Comparison of ENCODE assay signal across 24 mouse cellular contexts in the genomic region with DNA sequence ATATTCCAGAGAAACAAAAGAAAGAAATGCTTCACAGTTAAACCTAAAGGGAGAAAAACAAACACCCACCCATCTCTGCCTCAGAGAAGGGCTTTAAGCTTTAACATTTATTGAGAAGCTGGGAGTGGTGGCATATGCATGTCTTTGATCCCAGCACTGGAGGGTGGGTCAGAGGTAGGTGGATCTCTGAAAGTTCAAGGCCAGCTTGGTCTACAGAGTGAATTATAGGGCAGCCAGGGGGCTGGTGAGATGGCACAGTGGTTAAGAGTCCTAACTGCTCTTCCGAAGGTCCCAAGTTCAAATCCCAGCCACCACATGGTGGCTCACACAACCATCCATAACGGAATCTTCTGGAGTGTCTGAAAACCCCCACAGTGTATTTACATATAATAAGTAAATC.
"Had no signal": no experiment of that assay in that cellular context is flagged by ENCODE, and none has a peak within 500 bp of the region (broad histone marks: within the 10 kb centered on the region; RNA-seq: fewer than 3 reads in every experiment).

No protein-coding gene starts in this region.

- ATAC-seq: hindbrain, postnatal 0 days; intestine, embryonic 16.5 days; liver, embryonic 12.5 days had no signal

- H3K4me2 ChIP-seq: heart, embryonic 12.5 days; hindbrain, embryonic 12.5 days; hindbrain, embryonic 15.5 days; limb, embryonic 13.5 days; limb, embryonic 15.5 days; liver, embryonic 12.5 days had no signal

- H3K36me3 ChIP-seq: heart, embryonic 10.5 days; heart, embryonic 12.5 days; hindbrain, embryonic 10.5 days; hindbrain, embryonic 12.5 days; hindbrain, embryonic 15.5 days; limb, embryonic 13.5 days; limb, embryonic 15.5 days; liver, embryonic 12.5 days had no signal

- H3K9ac ChIP-seq: heart, embryonic 12.5 days; hindbrain, embryonic 12.5 days; hindbrain, embryonic 15.5 days; limb, embryonic 13.5 days; limb, embryonic 15.5 days; liver, embryonic 12.5 days; liver, embryonic 14.5 days had no signal

- H3K27ac ChIP-seq: heart, embryonic 10.5 days; hindbrain, embryonic 10.5 days; hindbrain, embryonic 12.5 days; hindbrain, embryonic 15.5 days; hindbrain, postnatal 0 days; kidney, postnatal 0 days; limb, embryonic 13.5 days; limb, embryonic 15.5 days; liver, embryonic 12.5 days; liver, embryonic 14.5 days had no signal

- H3K27me3 ChIP-seq: hindbrain, embryonic 12.5 days; hindbrain, embryonic 15.5 days; limb, embryonic 13.5 days; limb, embryonic 15.5 days; liver, embryonic 12.5 days had no signal

- H3K4me3 ChIP-seq: heart, embryonic 10.5 days; heart, embryonic 12.5 days; hindbrain, embryonic 10.5 days; hindbrain, embryonic 12.5 days; hindbrain, embryonic 15.5 days; limb, embryonic 13.5 days; limb, embryonic 15.5 days; liver, embryonic 12.5 days had no signal

- H3K9me3 ChIP-seq: heart, embryonic 10.5 days; heart, embryonic 12.5 days; hindbrain, embryonic 10.5 days; hindbrain, embryonic 12.5 days; hindbrain, embryonic 15.5 days; limb, embryonic 13.5 days; limb, embryonic 15.5 days; liver, embryonic 12.5 days had no signal

- DNase-seq: gastrocnemius, postnatal 14 days; heart, adult 18-20 months; heart, postnatal 10 days; heart, postnatal 4 days; kidney, adult 11 months; kidney, adult 2 months; kidney, adult 9 months; kidney, postnatal 14 days; kidney, postnatal 36 days; layer of hippocampus, adult 9-11 months; layer of hippocampus, postnatal 36 days; left cerebral cortex, postnatal 4 days had no signal
